Mouse (Mus musculus): ENCODE results near the gene Dbndd1.
"Not testable (repeated sequence)": the region's sequence is repeated elsewhere in the genome, so short reads cannot be mapped to it uniquely, and the experiment has no call there.

Dbndd1 gene

GRCm38 (mm10) chr8:123497699-123498098 is 17.6 kb downstream of the Dbndd1 start:
- in situ Hi-C loops (cut with MboI, MseI): no loop called here

- in situ Hi-C loops (cut with MboI, MseI): no loop called here
Measured at GRCm38 (mm10) chr8:123492898-123493297, 22.4 kb downstream of the Dbndd1 start.

GRCm38 (mm10) chr8:123491280-123492075 is 23.8 kb downstream of the Dbndd1 start:
- in situ Hi-C loops (cut with MboI, MseI): no loop called here

- in situ Hi-C loops (cut with MboI, MseI): no loop called here
Measured at GRCm38 (mm10) chr8:123482627-123483026, 32.6 kb downstream of the Dbndd1 start.

DNA sequence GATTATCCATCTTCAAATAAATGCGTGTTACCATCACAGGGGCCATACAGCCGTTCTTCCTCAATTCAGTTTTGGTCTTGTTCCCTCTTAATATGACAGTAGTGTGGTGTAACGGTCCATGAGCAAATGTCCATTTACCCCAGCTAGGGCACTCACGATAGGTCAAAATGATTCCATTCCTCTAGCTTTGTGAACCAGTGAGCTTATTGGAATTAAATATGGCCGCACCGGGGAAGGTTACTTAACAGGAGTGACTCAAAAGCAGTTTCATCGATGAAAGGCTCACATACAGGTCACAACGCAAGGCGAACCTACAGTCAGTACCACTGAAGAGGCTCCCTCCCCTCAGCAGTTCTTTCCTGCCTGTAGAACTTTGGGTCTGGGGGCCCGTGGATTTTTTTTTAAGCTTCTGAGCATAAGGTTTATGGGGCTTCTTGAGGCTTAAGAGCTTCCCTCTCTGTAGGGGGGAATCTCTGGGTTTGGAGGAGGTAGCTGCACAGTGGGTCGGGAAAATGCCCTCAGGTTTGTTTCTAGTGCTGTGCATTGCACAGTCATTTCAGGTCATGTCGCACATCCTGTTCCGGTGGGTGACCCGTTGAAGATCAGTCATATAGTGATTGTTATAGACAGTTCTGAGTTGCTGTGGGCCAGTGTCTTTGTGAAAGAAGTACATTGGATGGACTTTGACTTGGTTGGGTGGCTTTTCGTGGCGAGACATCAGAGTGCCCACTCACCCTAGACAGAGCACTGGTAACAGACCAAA is 36.6 kb downstream of the Dbndd1 start:
- in situ Hi-C loops (cut with MboI, MseI): no loop called here

DNA sequence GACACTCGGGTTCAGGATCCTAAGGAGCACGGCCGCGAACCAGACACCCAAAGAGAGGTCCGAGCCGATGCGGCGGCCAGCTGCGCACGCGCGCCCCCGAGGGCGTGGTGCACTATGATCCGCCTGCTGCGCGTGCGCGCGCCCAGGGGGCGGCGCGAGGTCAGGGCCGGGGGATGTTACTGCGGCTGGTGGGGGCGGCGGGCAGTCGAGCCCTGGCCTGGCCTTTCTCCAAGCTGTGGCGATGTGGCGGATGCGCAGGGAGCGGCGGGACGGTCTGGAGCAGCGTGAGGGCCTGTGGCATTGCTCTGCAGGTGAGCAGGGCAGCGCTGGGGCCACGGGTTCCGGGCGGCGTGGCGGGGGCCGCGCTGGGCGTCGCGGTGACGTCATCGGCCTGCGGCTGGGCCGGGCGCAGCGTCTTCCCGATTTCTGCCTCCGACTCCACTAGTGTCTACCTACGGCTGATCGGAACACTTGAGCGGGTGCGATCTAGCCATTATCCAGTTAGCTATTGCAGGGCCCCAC is 37.5 kb downstream of the Dbndd1 start, which contains the start of gene Afg3l1:
TSS of gene Afg3l1 (plus strand) at position 167 of the 522 bp plus-strand sequence.
- in situ Hi-C loops (cut with MboI, MseI): no loop called here

DNA sequence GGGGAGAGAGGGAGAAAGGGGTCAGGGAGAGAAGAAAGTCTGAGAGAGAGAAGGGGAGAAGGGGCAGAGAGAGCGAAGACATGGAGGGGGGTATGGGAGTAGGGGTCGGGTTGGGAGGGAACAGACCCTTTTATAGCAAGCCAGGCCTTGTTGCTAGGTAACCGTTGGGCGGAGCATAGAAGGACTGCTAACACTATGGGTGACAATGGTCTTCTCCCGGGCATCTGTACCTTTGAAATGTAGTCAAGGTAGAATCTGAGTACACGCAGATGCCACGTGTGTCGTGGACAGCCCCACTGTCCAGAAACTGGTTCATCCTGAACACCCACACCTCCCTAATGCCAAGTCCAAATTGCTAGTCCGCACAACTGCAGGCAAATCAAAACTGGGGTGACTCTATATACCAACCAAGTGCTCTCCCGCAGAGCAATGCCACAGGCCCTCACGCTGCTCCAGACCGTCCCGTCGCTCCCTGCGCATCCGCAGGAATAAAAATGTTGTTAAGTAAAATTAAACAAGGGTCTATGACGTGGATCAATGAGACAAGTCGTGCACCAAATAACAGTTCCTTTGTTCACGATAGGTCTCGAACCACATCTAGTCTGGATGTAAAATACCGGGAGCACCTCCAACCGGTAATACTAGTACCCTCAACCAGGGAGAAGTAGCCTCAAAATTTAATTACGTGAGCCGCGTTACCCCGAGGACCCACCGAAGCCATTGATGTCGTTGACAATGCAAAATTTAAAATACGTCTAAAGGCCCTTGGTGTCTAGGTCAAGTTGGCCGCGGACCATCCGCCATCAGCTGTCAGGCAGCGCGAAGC is 38.1 kb downstream of the Dbndd1 start:
- in situ Hi-C loops (cut with MboI, MseI): no loop called here

DNA sequence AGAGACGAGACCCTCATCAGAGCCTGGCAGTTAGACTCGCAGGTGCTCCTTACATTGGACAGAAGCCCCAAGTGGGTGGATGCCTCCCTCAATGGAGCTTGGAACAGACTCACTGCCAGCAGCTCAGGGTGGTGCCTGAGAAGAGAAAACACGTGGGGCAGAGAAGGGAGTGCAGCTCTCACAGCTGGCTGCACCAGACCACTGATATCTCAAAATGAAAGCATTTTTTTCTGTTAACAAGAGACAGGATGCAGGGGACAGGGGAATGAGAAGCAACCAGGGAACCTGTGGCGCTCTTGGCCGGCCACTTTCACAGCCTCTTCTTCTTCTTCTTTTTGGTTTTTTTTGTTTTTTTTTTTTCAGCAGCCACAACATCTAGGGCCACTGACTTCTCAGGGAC is 40.7 kb downstream of the Dbndd1 start:
- in situ Hi-C loops (cut with MboI, MseI): not testable (repeated sequence)

DNA sequence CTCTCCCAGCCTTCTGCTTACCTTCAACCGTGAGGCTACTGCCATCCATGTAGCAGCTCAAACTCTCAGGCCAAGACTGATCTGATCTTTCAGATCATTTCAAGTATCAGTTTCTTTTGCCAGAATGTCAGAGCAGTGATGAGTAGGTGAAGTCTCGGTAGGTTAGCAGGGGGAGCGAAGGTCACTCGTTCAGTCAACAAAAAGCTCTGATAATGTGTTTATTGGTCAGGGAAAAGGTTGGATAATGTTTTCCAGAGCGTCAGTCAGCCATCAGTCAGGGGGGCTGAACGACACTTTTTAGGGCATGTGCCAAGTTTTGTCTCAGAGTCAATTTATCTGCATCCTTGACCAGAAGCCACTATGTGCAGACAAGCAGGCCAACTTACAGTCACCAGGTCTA is 42.3 kb downstream of the Dbndd1 start:
- in situ Hi-C loops (cut with MboI, MseI): not testable (repeated sequence)

DNA sequence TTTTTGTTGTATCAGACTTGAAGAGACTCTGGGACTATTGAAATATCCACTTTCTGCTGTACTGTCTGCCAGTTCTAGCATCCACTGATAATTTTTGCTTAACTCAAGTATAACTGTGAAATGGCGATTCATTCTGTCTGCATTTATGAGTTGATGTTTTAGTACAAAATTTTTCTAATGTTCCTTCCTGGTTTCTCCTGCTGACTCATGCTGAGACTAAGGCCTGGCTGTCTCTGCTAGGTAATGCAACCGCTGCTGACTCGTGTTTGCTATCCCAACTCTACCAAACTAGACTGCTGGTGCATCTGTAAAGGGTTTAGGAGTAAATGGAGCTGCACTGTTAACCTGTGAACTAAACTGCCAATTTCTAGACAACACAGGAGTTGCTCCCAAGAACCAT is 47.8 kb downstream of the Dbndd1 start:
- in situ Hi-C loops (cut with MboI, MseI): no loop called here

- in situ Hi-C loops (cut with MboI, MseI): no loop called here
Measured at GRCm38 (mm10) chr8:123463651-123464050, 51.6 kb downstream of the Dbndd1 start.

Measured in T-helper 1 cell (primary cell).